Mouse (Mus musculus) liver, postnatal 0 days (tissue): ENCODE data around the gene Tor1b. TPM values are rescaled to one million over a fixed set of nuclear protein-coding genes. Genes with fewer than 3 reads are reported as not detected.
"Not testable (repeated sequence)": the region's sequence is repeated elsewhere in the genome, so short reads cannot be mapped to it uniquely, and the experiment has no call there.

Source experiments
- ATAC-seq: fragments of 200-750 bp; cut with Nextera tagmentation; 2 replicates; pipeline ENCODE4 v1.8.0; 2017; ENCODE audit warnings: mild to moderate bottlenecking, moderate library complexity
- DNase-seq: peaks from one replicate; pipeline ENCODE4 v3.0.0-alpha.2; 2016
- H3K27ac ChIP-seq: fragments of 300-500 bp; sonication (generic); 2 replicates; pipeline ENCODE4 v1.5.1; 2014; ENCODE audit warnings: antibody characterized with exemption, moderate library complexity, mild to moderate bottlenecking, low read depth
- H3K27me3 ChIP-seq: fragments of 300-500 bp; sonication (generic); 2 replicates; pipeline ENCODE4 v1.6.1; 2014; ENCODE audit warnings: low read length, control low read depth, mixed read lengths; ENCODE audit not compliant: insufficient read depth
- H3K36me3 ChIP-seq: fragments of 300-500 bp; sonication (generic); replicated peaks from 2 replicates; pipeline ENCODE4 v1.6.1; 2014; ENCODE audit warnings: mild to moderate bottlenecking, control low read depth, low read length, moderate library complexity, mixed read lengths; ENCODE audit not compliant: insufficient read depth
- H3K4me1 ChIP-seq: fragments of 300-500 bp; sonication (generic); 2 replicates; pipeline ENCODE4 v1.6.1; 2014; ENCODE audit warnings: antibody characterized with exemption, mild to moderate bottlenecking, control low read depth; ENCODE audit not compliant: insufficient read depth
- H3K4me2 ChIP-seq: fragments of 300-500 bp; sonication (generic); 2 replicates; pipeline ENCODE4 v1.6.1; 2014; ENCODE audit warnings: low read depth, mild to moderate bottlenecking, low read length, moderate library complexity, mixed read lengths
- H3K4me3 ChIP-seq: fragments of 300-500 bp; sonication (generic); 2 replicates; pipeline ENCODE4 v1.5.1; 2014; ENCODE audit warnings: low read depth, low read length
- H3K9ac ChIP-seq: fragments of 300-500 bp; sonication (generic); replicated peaks from 2 replicates; pipeline ENCODE4 v1.6.1; 2014; ENCODE audit warnings: mild to moderate bottlenecking, moderate library complexity
- H3K9me3 ChIP-seq: fragments of 300-500 bp; sonication (generic); 2 replicates; pipeline ENCODE4 v1.6.1; 2016; ENCODE audit warnings: mild to moderate bottlenecking, control low read depth, low read length, mixed read lengths
- CTCF ChIP-seq: sonication (generic); IDR thresholded peaks from 2 replicates; pipeline ENCODE4 v1.5.1; 2016; ENCODE audit warnings: antibody characterized with exemption, low read depth
- EP300 ChIP-seq: IDR thresholded peaks from 2 replicates; pipeline ENCODE4 v1.6.1; 2016; ENCODE audit warnings: antibody characterized with exemption, low read depth, mild to moderate bottlenecking
- WGBS: fragments of 180-500 bp; shearing (Covaris S2); extraction: QIAGEN DNeasy Blood & Tissue Kit; methylation state at CpG from one replicate; pipeline ENCODE4 v1.1.7; 2014; ENCODE audit not compliant: insufficient replicate concordance; 5-methylcytosine and 5-hydroxymethylcytosine counted together
- polyA plus RNA-seq: library from polyadenylated mRNA; unstranded; fragments of >200 nt; fragmentation: Nextera tagmentation; extraction: Ambion mirVana; gene quantifications from 2 replicates; pipeline ENCODE4 v1.2.1, GENCODE M21; 2015

Gene Tor1b
- polyA plus RNA-seq, 1 experiment from 2014 or later = 29.2 TPM

GRCm38 (mm10) chr2:30936808-30937207 lies 16.0 kb upstream of the Tor1b start:
- H3K9me3 ChIP-seq = no peaks in the 10 kb centered on the region
- DNase-seq = no peak
- no peaks in the 10 kb centered on the region for H3K36me3 ChIP-seq
- no peak overlapping the region for H3K4me2 ChIP-seq
- H3K27me3 ChIP-seq = no peaks in the 10 kb centered on the region
- 81% methylated on average over 3 of the region's 3 CpGs for WGBS
- ATAC-seq = no peak
- H3K4me1 ChIP-seq = no peaks in the 10 kb centered on the region
- no peak overlapping the region for H3K27ac ChIP-seq
- no peak overlapping the region for H3K9ac ChIP-seq
- no peak overlapping the region for H3K4me3 ChIP-seq
- TF ChIP-seq CTCF (no peak), EP300 (no peak)

GRCm38 (mm10) chr2:30937731-30938130 lies 15.0 kb upstream of the Tor1b start:
- Histone ChIP-seq H3K27ac (no peak overlapping the region), H3K4me2 (no peak overlapping the region), H3K9ac (no peak overlapping the region), H3K9me3 (no peaks in the 10 kb centered on the region), H3K4me1 (no peaks in the 10 kb centered on the region), H3K4me3 (no peak overlapping the region), H3K27me3 (no peaks in the 10 kb centered on the region), H3K36me3 (no peaks in the 10 kb centered on the region)
- TF ChIP-seq CTCF (no peak), EP300 (no peak)
- ATAC-seq = no peak
- DNase-seq = no peak
- WGBS = 69% methylated on average over 8 of the region's 8 CpGs

- Histone ChIP-seq H3K36me3 (no peaks in the 10 kb centered on the region), H3K4me3 (no peak overlapping the region), H3K9ac (no peak overlapping the region), H3K4me2 (no peak overlapping the region), H3K27me3 (no peaks in the 10 kb centered on the region), H3K9me3 (no peaks in the 10 kb centered on the region), H3K4me1 (no peaks in the 10 kb centered on the region), H3K27ac (no peak overlapping the region)
- WGBS = 46% methylated on average over 4 of the region's 4 CpGs
- no peak for TF ChIP-seq CTCF
- no peak for TF ChIP-seq EP300
- DNase-seq = no peak
- no peak for ATAC-seq
Observed at GRCm38 (mm10) chr2:30938574-30938991, 14.2 kb upstream of the Tor1b start.

GRCm38 (mm10) chr2:30941586-30941985 lies 11.2 kb upstream of the Tor1b start:
- WGBS = 63% methylated on average over 5 of the region's 5 CpGs

GRCm38 (mm10) chr2:30942116-30942515 lies 10.6 kb upstream of the Tor1b start:
- 26% methylated on average over 7 of the region's 7 CpGs for WGBS
- TF ChIP-seq CTCF = peak; percentile 28; the same call in 1 of the 2 replicates
- H3K9ac ChIP-seq = not testable (repeated sequence)

More at GRCm38 (mm10) chr2:30941586-30941985, 11.2 kb upstream of the Tor1b start:
- Histone ChIP-seq H3K9me3 (no peaks in the 10 kb centered on the region), H3K9ac (no peak overlapping the region), H3K4me2 (no peak overlapping the region), H3K27me3 (no peaks in the 10 kb centered on the region), H3K27ac (no peak overlapping the region), H3K4me1 (no peaks in the 10 kb centered on the region), H3K36me3 (no peaks in the 10 kb centered on the region), H3K4me3 (no peak overlapping the region)
- TF ChIP-seq EP300 (no peak), CTCF (no peak)
- ATAC-seq (no peak), DNase-seq (no peak)

GRCm38 (mm10) chr2:30942603-30943011 lies 10.2 kb upstream of the Tor1b start:
- 16% methylated on average over 16 of the region's 16 CpGs for whole genome bisulfite sequencing
- no peak for TF ChIP-seq EP300
- TF ChIP-seq CTCF = peak; percentile 97
- peak overlapping the region; percentile 63 for H3K4me3 ChIP-seq
- peak; percentile 77 for DNase-seq
- H3K9ac ChIP-seq = peak overlapping the region; percentile 52
- peak; percentile 90 for ATAC-seq
- H3K27me3 ChIP-seq = no peaks in the 10 kb centered on the region
- H3K27ac ChIP-seq = peak overlapping the region; percentile 46; the same call in 1 of the 2 replicates
- peak overlapping the region; percentile 68 for H3K4me2 ChIP-seq
- H3K36me3 ChIP-seq = no peaks in the 10 kb centered on the region
- H3K9me3 ChIP-seq = no peaks in the 10 kb centered on the region
- H3K4me1 ChIP-seq = no peaks in the 10 kb centered on the region

More at GRCm38 (mm10) chr2:30942116-30942515, 10.6 kb upstream of the Tor1b start:
- H3K36me3 ChIP-seq, H3K27me3 ChIP-seq, ATAC-seq, H3K9me3 ChIP-seq, H3K4me1 ChIP-seq, DNase-seq, H3K27ac ChIP-seq: not testable (repeated sequence)
- H3K4me3 ChIP-seq = peak overlapping the region; percentile 63
- H3K4me2 ChIP-seq = peak overlapping the region; percentile 68

- DNase-seq (no peak), ATAC-seq (no peak)
- H3K36me3 ChIP-seq = peaks cover 27% of the 10 kb centered on the region
- 32% methylated on average over 5 of the region's 5 CpGs for WGBS
- peak overlapping the region; percentile 92 for H3K27ac ChIP-seq
- no peak for TF ChIP-seq EP300
- TF ChIP-seq CTCF = no peak
- H3K4me3 ChIP-seq = peak overlapping the region; percentile 78
- H3K9ac ChIP-seq = no peak overlapping the region
- no peaks in the 10 kb centered on the region for H3K27me3 ChIP-seq
- H3K9me3 ChIP-seq = no peaks in the 10 kb centered on the region
- H3K4me2 ChIP-seq = peak overlapping the region; percentile 83
- H3K4me1 ChIP-seq = peaks cover 39% of the 10 kb centered on the region
Observed at GRCm38 (mm10) chr2:30952457-30952823, 319 bp upstream of the Tor1b start.
